19 mouse cellular contexts compared by ENCODE assay signal in genomic region chr9:104252637-104253036, GRCm38 (mm10).
"Had no signal": no experiment of that assay in that cellular context is flagged by ENCODE, and none has a peak within 500 bp of the region (broad histone marks: within the 10 kb centered on the region; RNA-seq: fewer than 3 reads in every experiment).

No protein-coding gene starts in this region.

- ATAC-seq: hindbrain, postnatal 0 days; liver, embryonic 12.5 days had no signal

- H3K4me1 ChIP-seq: limb, embryonic 15.5 days had no signal

- H3K27ac ChIP-seq: hindbrain, embryonic 13.5 days; hindbrain, embryonic 15.5 days; hindbrain, postnatal 0 days; limb, embryonic 13.5 days; limb, embryonic 15.5 days; liver, embryonic 12.5 days; liver, embryonic 14.5 days had no signal

- H3K4me2 ChIP-seq: heart, embryonic 11.5 days; hindbrain, embryonic 13.5 days; hindbrain, embryonic 15.5 days; limb, embryonic 13.5 days; limb, embryonic 15.5 days; liver, embryonic 12.5 days had no signal

- H3K4me3 ChIP-seq: hindbrain, embryonic 13.5 days; hindbrain, embryonic 15.5 days; limb, embryonic 13.5 days; limb, embryonic 15.5 days; liver, embryonic 12.5 days had no signal

- H3K9me3 ChIP-seq: hindbrain, embryonic 13.5 days; hindbrain, embryonic 15.5 days; limb, embryonic 13.5 days; limb, embryonic 15.5 days; liver, embryonic 12.5 days had no signal

- H3K27me3 ChIP-seq: hindbrain, embryonic 13.5 days; hindbrain, embryonic 15.5 days; limb, embryonic 13.5 days; limb, embryonic 15.5 days; liver, embryonic 12.5 days had no signal

- H3K9ac ChIP-seq: hindbrain, embryonic 13.5 days; hindbrain, embryonic 15.5 days; limb, embryonic 13.5 days; limb, embryonic 15.5 days; liver, embryonic 12.5 days; liver, embryonic 14.5 days had no signal

- DNase-seq: gastrocnemius, postnatal 14 days; gastrocnemius, postnatal 36 days; heart, adult 11 months; heart, postnatal 10 days; kidney, adult 11 months; kidney, adult 8-10 months; kidney, postnatal 10 days; kidney, postnatal 25 days; layer of hippocampus, adult 9-11 months; layer of hippocampus, postnatal 36 days; left cerebral cortex, postnatal 4 days had no signal

- H3K36me3 ChIP-seq: hindbrain, embryonic 13.5 days; hindbrain, embryonic 15.5 days; limb, embryonic 13.5 days; limb, embryonic 15.5 days; liver, embryonic 12.5 days had no signal
